Mouse (Mus musculus): ENCODE measurements around the gene Kcnma1.

Kcnma1 gene

GRCm38 (mm10) chr14:24014391-24014790, at the start of gene Kcnma1:
Gene Kcnma1 (minus strand): TSS chr14:24014491.
- DNase-seq (ENCODE audit: low spot score in 2 of 2) = no peak

- peak in 1 of 2 experiments; percentile 59 for DNase-seq (ENCODE audit: low spot score in 2 of 2)
Observed at GRCm38 (mm10) chr14:24059747-24060146, 45.5 kb upstream of the Kcnma1 start.

DNA sequence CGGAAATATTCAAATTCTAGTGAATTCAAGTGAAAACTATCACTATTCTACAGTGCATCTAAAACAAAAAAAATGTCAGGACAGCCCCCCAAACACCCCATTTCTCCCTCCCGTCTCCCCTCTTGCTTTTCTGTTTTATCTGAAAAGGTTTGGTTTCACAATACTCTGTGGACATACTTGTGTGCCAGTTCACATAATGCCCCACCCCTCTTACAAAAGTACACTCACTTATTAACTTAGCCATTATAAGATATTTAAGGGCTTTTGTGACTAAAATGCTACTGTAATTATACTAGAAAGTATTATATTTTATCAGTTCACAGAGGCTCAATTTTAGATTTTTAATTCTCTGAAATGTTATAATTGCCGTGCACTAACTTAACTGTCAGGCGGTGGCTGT, 45.0 kb upstream of the Kcnma1 start:
- DNase-seq (ENCODE audit: low spot score in 2 of 2) = no peak

DNA sequence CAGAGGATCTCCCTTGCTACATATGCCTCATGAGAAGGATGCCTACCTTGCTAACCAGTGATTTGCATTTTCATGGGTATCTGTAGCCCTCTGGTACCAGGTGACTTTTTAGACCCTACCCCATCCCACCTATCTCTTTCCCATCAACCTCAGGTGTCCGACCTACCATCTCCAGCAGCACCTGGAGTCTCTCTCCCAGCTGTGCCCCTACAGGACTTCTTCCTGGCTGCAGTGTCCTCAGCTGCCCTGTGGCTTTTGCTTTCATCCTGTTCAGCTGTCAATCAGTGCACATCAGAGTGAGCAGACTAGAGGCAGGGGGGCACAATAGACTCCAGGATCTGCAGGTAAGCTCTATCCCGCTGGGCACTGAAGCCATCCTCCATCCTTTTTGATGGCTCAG, 37.5 kb upstream of the Kcnma1 start:
- no peak for DNase-seq (ENCODE audit: low spot score in 2 of 2)

- no peak for DNase-seq (ENCODE audit: low spot score in 2 of 2)
Observed at GRCm38 (mm10) chr14:24036609-24037008, 22.3 kb upstream of the Kcnma1 start.

- DNase-seq (ENCODE audit: low spot score in 2 of 2) = no peak
Observed at GRCm38 (mm10) chr14:24036208-24036535, 21.9 kb upstream of the Kcnma1 start.

DNA sequence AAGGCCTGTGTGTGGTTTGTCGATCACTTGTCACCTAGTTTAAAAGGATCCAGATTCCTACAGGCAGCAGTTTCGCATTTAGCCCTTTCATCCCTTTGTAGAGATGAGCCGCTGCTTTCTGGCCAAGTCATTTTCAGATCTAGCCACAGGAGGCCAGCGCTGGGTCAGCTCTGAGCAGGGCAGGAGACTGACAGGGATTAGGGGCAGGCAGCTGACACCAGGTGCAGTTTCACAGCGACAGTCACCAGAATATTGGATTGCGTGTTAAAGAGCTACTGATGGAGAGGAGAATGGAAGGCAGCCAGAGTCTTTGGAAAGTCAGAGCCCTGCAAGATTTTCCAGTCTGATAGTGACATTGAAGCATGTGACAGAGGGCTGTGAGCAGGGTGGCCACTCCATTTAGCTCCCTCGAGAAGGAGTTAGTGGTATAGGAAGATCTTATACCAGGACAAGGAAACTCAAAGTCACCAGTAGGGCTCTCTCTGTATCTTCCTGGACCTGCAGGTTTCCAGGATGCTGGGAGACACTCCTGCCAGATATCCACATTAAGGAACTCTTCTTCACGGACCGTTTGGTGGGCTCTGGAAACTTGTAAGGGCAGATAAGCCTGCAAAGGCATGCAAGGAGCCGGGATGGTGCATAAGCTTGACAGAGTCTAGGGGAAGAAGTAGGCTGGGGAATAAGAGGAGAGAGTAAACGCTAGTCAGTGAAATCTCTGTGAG, 21.4 kb upstream of the Kcnma1 start:
- DNase-seq (ENCODE audit: low spot score in 2 of 2) = no peak

DNA sequence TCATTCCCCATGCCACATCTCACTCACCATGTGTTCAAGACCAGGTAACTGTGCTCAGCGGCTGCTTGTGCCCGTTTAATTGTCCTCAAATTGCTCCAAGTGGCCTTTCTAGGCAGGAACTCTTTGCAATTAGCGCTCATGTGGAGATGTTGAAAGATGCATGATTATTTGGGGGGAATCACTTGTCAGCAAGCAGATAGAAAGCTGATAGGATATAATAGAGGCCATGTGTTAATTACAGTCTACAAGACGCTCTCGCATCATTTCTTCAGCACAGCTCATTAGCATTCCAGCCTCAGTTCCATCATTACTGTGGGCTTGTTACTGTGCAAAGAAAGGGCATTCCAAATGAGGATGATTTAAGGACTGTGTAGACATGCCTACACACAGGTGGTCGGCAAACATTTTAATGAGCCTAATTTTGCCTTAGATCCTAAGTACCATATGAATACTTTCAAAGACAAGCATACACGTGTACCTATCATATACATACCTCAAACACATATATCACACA, 18.6 kb upstream of the Kcnma1 start:
- no peak for DNase-seq (ENCODE audit: low spot score in 2 of 2)

- DNase-seq (ENCODE audit: low spot score in 2 of 2) = peak in 1 of 2 experiments; percentile 28
Observed at GRCm38 (mm10) chr14:24032201-24032600, 17.9 kb upstream of the Kcnma1 start.

- DNase-seq (ENCODE audit: low spot score in 2 of 2) = no peak
Observed at GRCm38 (mm10) chr14:24020718-24021117, 6.4 kb upstream of the Kcnma1 start.

- no peak for DNase-seq (ENCODE audit: low spot score in 2 of 2)
Observed at GRCm38 (mm10) chr14:24009978-24010377, 4.3 kb downstream of the Kcnma1 start.

DNA sequence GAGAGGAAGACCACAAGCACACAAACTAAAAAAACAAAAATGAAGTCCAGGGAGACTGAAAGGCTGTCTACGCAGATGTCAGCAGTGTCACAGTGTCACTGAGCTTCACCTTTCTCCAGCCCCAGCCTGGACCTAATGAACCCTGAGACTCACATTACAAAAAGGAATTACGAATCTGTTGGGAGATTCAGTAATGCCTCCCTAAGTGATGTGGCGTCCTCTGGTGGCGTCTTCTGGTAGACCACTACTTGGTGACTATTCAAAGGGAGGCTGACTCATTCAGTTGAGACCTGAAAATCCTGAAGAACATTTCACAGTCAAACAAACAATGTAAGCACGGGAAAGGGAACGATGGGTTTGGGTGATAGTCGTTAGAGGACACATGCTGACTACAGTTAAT, 6.0 kb downstream of the Kcnma1 start:
- peak; percentile 82 to 92 for DNase-seq (ENCODE audit: low spot score in 2 of 2)

DNA sequence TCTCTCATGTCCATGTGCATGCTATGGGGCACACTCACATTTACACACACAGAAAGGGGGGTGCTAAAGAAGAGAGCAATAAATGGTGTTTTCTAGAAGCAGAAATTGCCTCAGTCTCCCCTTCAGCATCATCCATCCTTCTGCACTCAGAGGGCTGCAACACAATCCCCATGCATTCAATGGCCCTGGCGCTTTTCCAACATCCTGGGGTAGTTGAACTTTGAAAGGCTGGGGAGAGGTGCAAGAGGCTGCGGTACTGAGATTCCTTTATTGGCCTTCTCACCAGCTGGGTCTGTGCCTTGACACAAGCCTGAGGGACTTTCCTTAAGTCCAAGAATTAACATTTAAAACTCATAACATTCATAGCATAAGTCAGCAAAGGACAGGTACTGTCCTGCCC, 8.0 kb downstream of the Kcnma1 start:
- DNase-seq (ENCODE audit: low spot score in 2 of 2) = no peak

- peak; percentile 70 to 72 for DNase-seq (ENCODE audit: low spot score in 2 of 2)
Observed at GRCm38 (mm10) chr14:24004471-24005271, 9.6 kb downstream of the Kcnma1 start.

DNA sequence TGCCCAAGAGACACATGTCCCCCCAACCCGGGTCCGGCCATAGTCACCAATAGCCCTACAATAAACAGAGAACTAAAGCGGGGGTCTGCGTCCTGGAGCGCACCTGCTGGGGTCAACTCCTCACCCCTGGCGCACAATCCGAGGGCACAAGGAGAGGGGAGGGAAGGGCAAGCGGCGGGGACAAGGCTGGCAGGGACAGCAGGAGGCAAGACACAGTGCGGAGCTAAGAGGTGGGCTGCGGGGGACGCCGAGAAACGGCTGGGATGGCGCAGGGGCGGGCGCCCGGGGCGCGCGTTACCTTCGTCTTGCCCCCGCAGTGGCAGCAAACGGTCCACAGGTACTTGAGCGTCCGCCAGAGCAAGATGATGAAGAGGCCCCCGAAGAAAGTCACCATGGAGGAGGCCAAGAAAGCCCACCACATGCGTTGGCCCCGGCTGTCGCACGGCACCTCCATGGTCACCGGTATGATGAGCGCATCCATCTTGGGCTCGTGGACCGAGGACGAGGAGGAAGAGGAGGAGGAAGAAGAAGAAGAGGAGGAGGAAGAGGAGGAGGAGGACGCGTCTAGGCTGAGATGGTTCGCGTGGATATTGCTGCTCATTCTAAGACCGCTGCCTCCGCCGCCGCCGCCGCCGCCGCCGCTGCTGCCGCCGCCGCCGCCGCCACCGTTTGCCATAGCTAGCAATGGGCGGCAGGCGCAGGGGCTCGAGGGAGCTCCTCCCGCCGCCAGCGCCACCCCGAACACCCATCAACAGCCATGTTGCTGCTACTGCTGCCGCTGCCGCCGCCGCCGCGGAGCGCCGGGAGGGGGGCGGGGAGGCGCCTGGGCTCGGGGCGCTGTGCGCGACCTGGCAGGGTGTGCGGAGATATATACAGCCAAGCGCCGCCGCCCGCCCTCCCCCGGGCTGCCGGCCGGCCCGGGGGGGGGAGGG, 10.6 kb downstream of the Kcnma1 start:
- DNase-seq (ENCODE audit: low spot score in 2 of 2) = peak; percentile 83 to 86

GRCm38 (mm10) chr14:24002647-24003046, 11.6 kb downstream of the Kcnma1 start:
- peak in 1 of 2 experiments; percentile 55 for DNase-seq (ENCODE audit: low spot score in 2 of 2)

GRCm38 (mm10) chr14:23997912-23998311, 16.4 kb downstream of the Kcnma1 start:
- DNase-seq (ENCODE audit: low spot score in 2 of 2) = no peak

GRCm38 (mm10) chr14:23995831-23996230, 18.5 kb downstream of the Kcnma1 start:
- DNase-seq (ENCODE audit: low spot score in 2 of 2) = no peak

DNA sequence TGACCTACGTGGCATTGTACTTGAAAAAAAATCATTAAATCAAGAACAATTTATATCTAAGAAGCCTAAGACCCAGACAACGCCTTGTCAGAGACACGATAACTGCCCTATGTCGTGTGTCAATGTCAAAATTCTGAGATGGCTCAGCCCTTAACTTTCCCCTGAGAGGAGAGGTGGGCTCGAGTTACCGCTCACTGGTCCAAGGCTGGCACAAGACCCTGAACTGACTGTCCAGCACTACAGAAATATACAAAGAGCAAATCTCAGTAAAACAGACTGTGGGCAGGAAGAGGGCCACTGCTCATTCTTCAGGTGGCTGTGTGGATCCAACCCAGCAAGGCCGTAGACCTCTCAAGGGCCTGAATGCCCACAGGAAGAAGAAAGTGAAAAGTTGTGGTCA, 23.4 kb downstream of the Kcnma1 start:
- DNase-seq (ENCODE audit: low spot score in 2 of 2) = no peak

- DNase-seq (ENCODE audit: low spot score in 2 of 2) = no peak
Observed at GRCm38 (mm10) chr14:23989696-23990095, 24.6 kb downstream of the Kcnma1 start.

- DNase-seq (ENCODE audit: low spot score in 2 of 2) = peak in 1 of 2 experiments; percentile 57
Observed at GRCm38 (mm10) chr14:23982205-23982604, 32.1 kb downstream of the Kcnma1 start.

GRCm38 (mm10) chr14:23974685-23975084, 39.6 kb downstream of the Kcnma1 start:
- no peak for DNase-seq (ENCODE audit: low spot score in 2 of 2)

All from right cerebral cortex, postnatal 10 days (tissue).